Mouse (Mus musculus): ENCODE measurements around the gene Nes.

DNA sequence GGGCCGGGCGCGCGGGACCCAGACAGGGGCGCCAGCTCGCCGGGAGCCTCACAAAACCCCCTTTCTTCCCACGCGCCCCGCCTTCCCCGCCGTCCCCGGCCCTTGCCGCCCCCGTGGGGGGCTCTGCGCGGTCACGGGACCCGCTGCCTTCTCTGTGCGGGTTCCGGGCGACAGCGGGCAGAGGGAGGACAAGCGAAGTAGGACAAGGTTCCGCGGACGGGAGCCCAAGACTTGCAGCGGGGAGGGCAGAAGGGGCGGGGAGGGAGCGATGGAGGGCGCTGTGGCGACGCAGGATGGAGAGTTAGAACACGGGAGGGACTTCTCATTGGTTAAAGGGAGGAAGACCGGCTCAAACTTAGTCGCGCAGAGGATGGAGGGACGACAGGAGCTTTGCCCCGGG, 29.3 kb downstream of the Nes start, which contains the start of gene Bcan:
- TF ChIP-seq CTCF (IDR thresholded peaks at IDR 0.05; ENCODE audit: borderline replicate concordance, insufficient read depth, low read depth, low read length) (no peak), POLR2A (IDR thresholded peaks at IDR 0.05; ENCODE audit: borderline replicate concordance, insufficient read depth, low read length) (no peak)

Measured in cerebellum, adult 2 months (tissue).